ENCODE assay signal across 11 mouse cellular contexts in the genomic region with DNA sequence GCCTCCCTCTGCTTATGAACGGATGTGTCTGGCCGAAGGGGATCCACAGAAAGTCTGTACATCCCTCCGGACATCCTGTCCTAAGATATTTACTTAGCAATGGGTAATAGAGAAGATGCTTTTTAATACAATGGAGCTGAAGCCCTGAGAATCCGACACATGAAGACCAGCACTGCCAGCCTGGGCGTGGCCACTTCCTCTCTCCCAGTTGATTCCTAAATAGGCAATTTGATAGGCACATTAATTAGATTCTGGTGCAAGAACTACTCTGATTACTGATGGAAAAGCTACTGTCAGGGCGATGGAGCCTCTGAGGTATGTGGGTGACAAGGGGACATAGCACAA.
DNase-seq lines count a peak whose midpoint lies in the region; ATAC-seq and TF ChIP-seq lines count a peak whose summit lies in the region.
"Had no signal": no experiment of that assay in that cellular context is flagged by ENCODE, and none has a peak within 500 bp of the region (broad histone marks: within the 10 kb centered on the region; RNA-seq: fewer than 3 reads in every experiment).

No protein-coding gene starts in this region.

- H3K79me2 ChIP-seq in heart, adult 2 months (replicated peaks; ENCODE audit: control insufficient read depth, insufficient read depth, low read length) = no peaks in the 10 kb centered on the region

- no peaks in the 10 kb centered on the region for H3K27me3 ChIP-seq in heart, adult 2 months (ENCODE audit: control insufficient read depth, insufficient read depth, low read length)
- H3K27me3 ChIP-seq in forebrain, postnatal 0 days (ENCODE audit: insufficient read depth, low read length) = no peaks in the 10 kb centered on the region
- no peaks in the 10 kb centered on the region for H3K27me3 ChIP-seq in neural tube, embryonic 12.5 days (replicated peaks)

- no peaks in the 10 kb centered on the region for H3K36me3 ChIP-seq in heart, adult 2 months (ENCODE audit: control insufficient read depth, insufficient read depth, low read length)
- H3K36me3 ChIP-seq in forebrain, postnatal 0 days (ENCODE audit: insufficient read depth) = no peaks in the 10 kb centered on the region
- no peaks in the 10 kb centered on the region for H3K36me3 ChIP-seq in neural tube, embryonic 12.5 days

- no peak for TF ChIP-seq EP300 in heart, adult 2 months (IDR thresholded peaks at IDR 0.05; ENCODE audit: insufficient read depth, low read depth, low read length)

- 69% methylated on average over 6 of the region's 6 CpGs for WGBS in heart, adult 2 months
- WGBS in forebrain, postnatal 0 days = 61% methylated on average over 6 of the region's 6 CpGs
- 64% methylated on average over 6 of the region's 6 CpGs for WGBS in neural tube, embryonic 12.5 days

- intact Hi-C loops in heart, adult 2 months (cut with DNase I) = loop anchor here (10.0 kb wide), 1 partner anchor 126 kb away; no protein-coding TSS in a partner anchor
- intact Hi-C loops in left cerebral cortex, postnatal 25 days (cut with DNase I) = no loop called here

- ATAC-seq in forebrain, postnatal 0 days = no peak
- no peak for ATAC-seq in neural tube, embryonic 12.5 days (ENCODE audit: low FRiP score, low read depth)

- H3K9me3 ChIP-seq in forebrain, postnatal 0 days (ENCODE audit: low read length) = no peaks in the 10 kb centered on the region
- no peaks in the 10 kb centered on the region for H3K9me3 ChIP-seq in neural tube, embryonic 12.5 days

- TF ChIP-seq CTCF in heart, adult 2 months (IDR thresholded peaks at IDR 0.05) = no peak
- no peak for TF ChIP-seq CTCF in forebrain, postnatal 0 days (IDR thresholded peaks at IDR 0.05; ENCODE audit: low read depth)

- H3K9ac ChIP-seq in heart, adult 2 months (ENCODE audit: low read depth, low read length) = no peak overlapping the region
- H3K9ac ChIP-seq in forebrain, postnatal 0 days = no peak overlapping the region
- no peak overlapping the region for H3K9ac ChIP-seq in neural tube, embryonic 12.5 days
- H3K9ac ChIP-seq: liver, embryonic 14.5 days had no signal

- no peak overlapping the region for H3K27ac ChIP-seq in heart, adult 2 months
- H3K27ac ChIP-seq in forebrain, postnatal 0 days (ENCODE audit: low read depth, low read length) = peak overlapping the region; percentile 72; the same call in 1 of the 2 replicates
- H3K27ac ChIP-seq in neural tube, embryonic 12.5 days = peak overlapping the region; percentile 55; the same call in 1 of the 2 replicates
- H3K27ac ChIP-seq: liver, embryonic 14.5 days had no signal

- no peak overlapping the region for H3K4me3 ChIP-seq in heart, adult 2 months
- no peak overlapping the region for H3K4me3 ChIP-seq in forebrain, postnatal 0 days (ENCODE audit: low read depth, low read length)
- H3K4me3 ChIP-seq in neural tube, embryonic 12.5 days = no peak overlapping the region

- TF ChIP-seq POLR2A in heart, adult 2 months (IDR thresholded peaks at IDR 0.05; ENCODE audit: insufficient read depth, low read depth, low read length) = no peak

- peaks cover 4% of the 10 kb centered on the region for H3K4me1 ChIP-seq in heart, adult 2 months (ENCODE audit: control insufficient read depth, insufficient read depth, low read length)
- H3K4me1 ChIP-seq in forebrain, postnatal 0 days (ENCODE audit: insufficient read depth) = peaks cover 26% of the 10 kb centered on the region
- H3K4me1 ChIP-seq in neural tube, embryonic 12.5 days = peaks cover 68% of the 10 kb centered on the region

- DNase-seq in heart, adult 11 months = peak; percentile 69
- DNase-seq in heart, adult 2 months = no peak
- no peak for DNase-seq in forebrain, postnatal 0 days
- DNase-seq in lung, postnatal 10 days = peak; percentile 37
- DNase-seq in left cerebral cortex, postnatal 25 days (ENCODE audit: low spot score in 2 of 2) = no peak
- no peak for DNase-seq in frontal cortex, postnatal 36 days (ENCODE audit: low spot score in 2 of 2)
- no peak for DNase-seq in left cerebral cortex, adult 11 months (ENCODE audit: low spot score)
- DNase-seq: gastrocnemius, postnatal 10 days; thymus, postnatal 36 days had no signal

- H3K4me2 ChIP-seq in forebrain, postnatal 0 days (ENCODE audit: low read depth) = no peak overlapping the region
- H3K4me2 ChIP-seq in neural tube, embryonic 12.5 days (replicated peaks) = 0 out of 2 replicates have a peak overlapping the region, but pooled peaks have one; percentile 31

Comparison
In these comparisons a context has a peak if more than half of its experiments do, and no peak if none do; other contexts are left out.
1. DNase-seq: peak in heart, adult 11 months (single experiment) and lung, postnatal 10 days (single experiment); none in heart, adult 2 months (0 of 2), forebrain, postnatal 0 days (single experiment), left cerebral cortex, postnatal 25 days (0 of 2), frontal cortex, postnatal 36 days (0 of 2) and left cerebral cortex, adult 11 months (single experiment).